Mouse (Mus musculus): ENCODE measurements around the gene Psors1c2. TPM values are rescaled to one million over a fixed set of nuclear protein-coding genes. Genes with fewer than 3 reads are reported as not detected.

Psors1c2 gene
- polyA plus RNA-seq, 1 experiment from 2014 or later: 1.3 TPM

DNA sequence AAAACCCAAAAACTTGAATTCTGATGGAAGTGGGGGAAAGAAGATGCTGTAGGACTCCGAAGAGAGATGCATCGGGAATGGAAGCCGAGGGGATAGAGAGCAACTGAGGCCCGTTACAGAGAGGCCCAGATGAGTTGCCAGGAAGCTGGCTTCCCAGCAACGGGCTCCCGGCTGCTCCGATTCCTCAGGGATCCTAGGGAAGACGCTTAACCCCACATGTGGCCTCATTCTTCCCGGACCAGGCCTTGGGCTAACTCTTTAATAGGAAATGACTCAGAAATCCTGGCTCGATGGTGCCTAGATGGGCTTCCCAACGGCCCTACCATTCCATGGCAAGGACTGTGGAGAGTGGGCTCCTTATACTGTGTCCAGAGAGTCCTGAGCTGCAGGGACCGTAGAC is 15.5 kb upstream of the Psors1c2 start:
- no peaks in the 10 kb centered on the region for H3K27me3 ChIP-seq
- peak overlapping the region; percentile 69 for H3K4me2 ChIP-seq
- peak overlapping the region; percentile 51 for H3K4me3 ChIP-seq (replicated peaks)
- no peaks in the 10 kb centered on the region for H3K9me3 ChIP-seq
- peaks cover 35% of the 10 kb centered on the region for H3K4me1 ChIP-seq (replicated peaks)
- no peak for ATAC-seq (ENCODE audit: insufficient number of reproducible peaks, insufficient read depth, low FRiP score, low TSS enrichment, low read depth)
- 11% methylated on average over 12 of the region's 12 CpGs for WGBS
- H3K36me3 ChIP-seq: peaks cover 46% of the 10 kb centered on the region
- H3K9ac ChIP-seq (replicated peaks): peak overlapping the region; percentile 61
- H3K27ac ChIP-seq: peak overlapping the region; percentile 64; the same call in 1 of the 2 replicates

DNA sequence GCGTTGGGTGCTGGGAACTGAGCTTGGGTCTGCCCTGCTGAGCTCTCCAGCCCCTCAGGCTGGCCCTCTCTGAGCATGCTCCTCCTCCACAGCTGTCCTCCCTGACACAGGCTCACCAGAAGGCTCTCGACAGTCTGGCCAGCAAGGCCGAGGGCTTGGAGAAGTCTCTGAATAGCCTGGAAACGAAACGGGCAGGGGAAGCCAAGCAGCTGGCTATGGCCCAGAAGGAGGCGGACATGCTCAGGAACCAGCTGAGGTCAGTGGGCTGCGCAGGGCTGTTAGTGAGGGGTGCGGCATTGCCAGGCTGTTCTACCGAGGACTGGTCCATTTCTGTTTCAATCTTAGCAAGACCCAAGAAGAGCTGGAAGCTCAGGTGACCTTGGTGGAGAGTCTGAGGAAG is 8.6 kb upstream of the Psors1c2 start:
- whole genome bisulfite sequencing: 86% methylated on average over 9 of the region's 9 CpGs
- no peaks in the 10 kb centered on the region for H3K27me3 ChIP-seq
- H3K4me3 ChIP-seq (replicated peaks): no peak overlapping the region
- H3K27ac ChIP-seq: no peak overlapping the region
- peaks cover 86% of the 10 kb centered on the region for H3K36me3 ChIP-seq
- no peak overlapping the region for H3K9ac ChIP-seq (replicated peaks)
- no peak for ATAC-seq (ENCODE audit: insufficient number of reproducible peaks, insufficient read depth, low FRiP score, low TSS enrichment, low read depth)
- no peaks in the 10 kb centered on the region for H3K4me1 ChIP-seq (replicated peaks)
- no peaks in the 10 kb centered on the region for H3K9me3 ChIP-seq
- H3K4me2 ChIP-seq: no peak overlapping the region

DNA sequence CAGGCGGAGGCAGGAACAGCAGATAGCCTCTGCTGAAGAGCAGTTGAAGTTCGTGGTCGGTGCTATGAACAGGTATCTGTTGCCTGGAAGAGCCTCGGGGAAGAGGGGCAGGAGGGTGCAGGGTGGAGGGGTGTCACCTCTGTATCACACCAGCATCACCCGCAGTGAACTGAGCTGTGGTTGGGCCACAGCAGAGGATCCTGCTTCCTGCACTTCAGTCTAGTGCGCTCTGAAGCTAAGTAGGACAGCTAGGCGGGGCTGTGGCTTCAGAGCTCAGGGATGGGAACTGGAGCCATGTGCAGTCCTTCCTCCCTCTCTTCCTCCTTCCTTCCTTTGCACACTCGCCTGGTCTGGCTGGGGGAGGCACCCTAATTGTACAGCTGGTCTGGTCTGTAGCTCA is 6.4 kb upstream of the Psors1c2 start:
- H3K4me1 ChIP-seq (replicated peaks): no peaks in the 10 kb centered on the region
- H3K9me3 ChIP-seq: no peaks in the 10 kb centered on the region
- no peak for ATAC-seq (ENCODE audit: insufficient number of reproducible peaks, insufficient read depth, low FRiP score, low TSS enrichment, low read depth)
- H3K4me3 ChIP-seq (replicated peaks): no peak overlapping the region
- no peaks in the 10 kb centered on the region for H3K27me3 ChIP-seq
- H3K36me3 ChIP-seq: peaks cover 86% of the 10 kb centered on the region
- no peak overlapping the region for H3K9ac ChIP-seq (replicated peaks)
- no peak overlapping the region for H3K4me2 ChIP-seq
- H3K27ac ChIP-seq: no peak overlapping the region
- WGBS: 79% methylated on average over 8 of the region's 8 CpGs

DNA sequence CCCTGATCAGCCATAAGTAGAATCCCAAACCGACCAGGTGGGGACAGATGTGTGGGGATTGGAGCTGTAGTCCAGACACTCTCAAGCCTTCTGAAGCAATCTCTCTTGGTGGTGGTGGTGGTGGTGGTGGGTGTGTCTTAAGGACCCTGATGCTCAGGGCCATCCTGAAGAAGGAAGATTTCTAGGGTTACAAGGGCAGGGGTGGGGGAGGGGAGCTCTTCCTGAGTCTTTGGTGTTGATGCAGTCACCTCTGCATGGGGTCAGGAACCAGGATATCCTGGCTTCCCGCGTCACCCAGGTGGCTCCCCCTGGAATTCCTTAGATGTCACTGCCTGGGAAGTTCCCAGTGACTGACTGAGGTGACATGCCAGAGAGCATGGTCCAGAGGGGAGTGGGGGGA is 641 bp upstream of the Psors1c2 start:
- H3K27ac ChIP-seq: no peak overlapping the region
- no peak for ATAC-seq (ENCODE audit: insufficient number of reproducible peaks, insufficient read depth, low FRiP score, low TSS enrichment, low read depth)
- H3K4me2 ChIP-seq: no peak overlapping the region
- no peaks in the 10 kb centered on the region for H3K9me3 ChIP-seq
- WGBS: 4% methylated on average over 3 of the region's 3 CpGs
- peaks cover 6% of the 10 kb centered on the region for H3K4me1 ChIP-seq (replicated peaks)
- H3K9ac ChIP-seq (replicated peaks): no peak overlapping the region
- H3K4me3 ChIP-seq (replicated peaks): no peak overlapping the region
- H3K36me3 ChIP-seq: peaks cover 37% of the 10 kb centered on the region
- H3K27me3 ChIP-seq: peaks cover 6% of the 10 kb centered on the region; the same call in 1 of the 2 replicates

DNA sequence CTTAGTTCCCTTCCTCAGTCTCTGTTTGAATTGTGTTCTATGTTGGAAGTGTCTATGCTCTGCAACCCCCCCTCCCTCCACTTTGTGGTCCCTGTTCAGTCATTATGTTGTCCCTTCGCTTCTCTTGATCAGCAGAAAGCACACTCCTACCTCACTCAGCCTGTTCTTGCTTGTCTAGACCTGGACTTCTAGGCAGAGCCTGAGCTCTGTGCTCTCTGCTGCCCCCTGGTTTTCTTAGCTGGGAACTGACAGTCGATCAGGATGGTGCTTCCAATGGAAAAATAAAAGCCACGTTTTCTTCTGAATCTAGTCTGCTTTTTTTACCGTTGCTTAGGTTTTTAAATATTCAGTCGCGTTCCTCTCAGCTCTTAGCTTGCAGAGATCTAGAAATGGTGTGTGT is 1.3 kb downstream of the Psors1c2 start:
- no peak for ATAC-seq (ENCODE audit: insufficient number of reproducible peaks, insufficient read depth, low FRiP score, low TSS enrichment, low read depth)

DNA sequence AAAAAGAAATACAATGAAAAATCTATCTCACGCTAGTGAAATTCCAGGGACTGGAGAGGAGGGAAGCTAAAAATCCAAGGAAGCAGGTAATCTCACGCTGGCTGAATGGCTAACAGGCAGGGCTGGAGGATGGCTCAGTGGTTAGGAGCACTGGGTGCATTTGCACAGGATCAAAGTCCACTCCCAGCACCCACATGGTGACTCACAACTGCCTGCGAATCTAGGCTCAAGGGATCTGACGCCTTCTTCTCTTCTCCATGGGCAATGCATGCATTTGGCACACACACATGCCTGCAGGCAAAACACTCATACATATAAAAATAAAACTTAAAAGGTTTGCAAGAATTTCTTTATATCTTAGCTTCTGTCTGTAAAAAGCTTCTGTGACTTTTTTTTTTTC is 4.4 kb downstream of the Psors1c2 start:
- no peak overlapping the region for H3K9ac ChIP-seq (replicated peaks)
- peaks cover 5% of the 10 kb centered on the region for H3K4me1 ChIP-seq (replicated peaks)
- no peaks in the 10 kb centered on the region for H3K36me3 ChIP-seq
- H3K4me2 ChIP-seq: no peak overlapping the region
- no peak overlapping the region for H3K4me3 ChIP-seq (replicated peaks)
- no peak for ATAC-seq (ENCODE audit: insufficient number of reproducible peaks, insufficient read depth, low FRiP score, low TSS enrichment, low read depth)
- H3K27me3 ChIP-seq: peaks cover 6% of the 10 kb centered on the region; the same call in 1 of the 2 replicates
- 80% methylated on average over 4 of the region's 4 CpGs for WGBS
- no peaks in the 10 kb centered on the region for H3K9me3 ChIP-seq
- no peak overlapping the region for H3K27ac ChIP-seq

More for the DNA sequence above, 1.3 kb downstream of the Psors1c2 start:
- WGBS: 13% methylated on average over 6 of the region's 6 CpGs
- Histone ChIP-seq H3K27me3 (peaks cover 6% of the 10 kb centered on the region; the same call in 1 of the 2 replicates), H3K4me2 (no peak overlapping the region), H3K27ac (no peak overlapping the region), H3K9ac (replicated peaks) (no peak overlapping the region), H3K36me3 (peaks cover 18% of the 10 kb centered on the region), H3K4me1 (replicated peaks) (peaks cover 6% of the 10 kb centered on the region), H3K4me3 (replicated peaks) (no peak overlapping the region), H3K9me3 (no peaks in the 10 kb centered on the region)

DNA sequence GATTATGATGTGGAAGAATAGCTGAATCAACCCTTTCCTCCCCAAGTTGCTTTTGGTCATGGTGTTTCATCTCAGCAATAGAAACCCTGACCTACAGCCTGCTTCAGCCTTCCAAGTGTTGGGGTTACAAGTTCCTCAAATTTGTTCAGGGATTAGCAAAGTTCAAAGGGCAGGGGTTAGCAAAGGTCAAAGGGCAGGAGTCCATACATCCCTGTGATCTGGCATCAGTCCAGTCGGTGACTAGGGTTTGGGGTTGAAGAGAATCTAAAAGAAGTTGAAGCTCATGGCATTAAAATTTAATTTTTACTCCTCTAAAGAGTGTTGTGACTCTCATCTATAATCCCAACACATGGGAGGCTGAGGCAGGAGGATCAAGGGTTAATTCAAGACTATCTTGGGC is 5.5 kb downstream of the Psors1c2 start:
- Histone ChIP-seq H3K4me2 (no peak overlapping the region), H3K36me3 (no peaks in the 10 kb centered on the region), H3K27me3 (no peaks in the 10 kb centered on the region; the same call in 1 of the 2 replicates), H3K27ac (no peak overlapping the region), H3K9ac (replicated peaks) (no peak overlapping the region), H3K4me1 (replicated peaks) (no peaks in the 10 kb centered on the region), H3K9me3 (no peaks in the 10 kb centered on the region), H3K4me3 (replicated peaks) (no peak overlapping the region)
- ATAC-seq (ENCODE audit: insufficient number of reproducible peaks, insufficient read depth, low FRiP score, low TSS enrichment, low read depth): no peak
- 80% methylated on average over 1 of the region's 1 CpGs for WGBS

DNA sequence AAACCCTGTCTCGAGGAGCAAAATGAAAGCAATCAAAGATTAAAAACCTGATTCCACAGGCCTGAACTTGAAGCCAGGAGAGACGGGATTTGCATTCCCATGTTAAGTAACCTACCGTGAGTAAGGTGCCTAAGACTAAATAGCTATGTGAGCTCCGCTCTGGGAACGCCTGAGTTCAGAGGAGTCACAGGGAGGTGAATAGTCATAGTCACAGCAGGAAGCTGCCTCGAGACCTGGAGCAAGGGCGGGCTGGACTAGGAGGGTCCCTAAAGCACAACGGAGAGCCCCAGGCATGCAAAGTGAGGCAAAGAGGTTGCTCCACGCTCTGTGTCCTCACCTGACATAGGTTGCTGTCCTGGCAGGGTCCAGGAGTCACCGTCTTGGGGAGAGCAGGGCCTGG is 6.5 kb downstream of the Psors1c2 start:
- Histone ChIP-seq H3K9me3 (no peaks in the 10 kb centered on the region), H3K4me2 (no peak overlapping the region), H3K9ac (replicated peaks) (no peak overlapping the region), H3K27ac (no peak overlapping the region), H3K27me3 (no peaks in the 10 kb centered on the region), H3K4me1 (replicated peaks) (no peaks in the 10 kb centered on the region), H3K4me3 (replicated peaks) (no peak overlapping the region), H3K36me3 (no peaks in the 10 kb centered on the region)
- no peak for ATAC-seq (ENCODE audit: insufficient number of reproducible peaks, insufficient read depth, low FRiP score, low TSS enrichment, low read depth)
- WGBS: 52% methylated on average over 10 of the region's 10 CpGs

DNA sequence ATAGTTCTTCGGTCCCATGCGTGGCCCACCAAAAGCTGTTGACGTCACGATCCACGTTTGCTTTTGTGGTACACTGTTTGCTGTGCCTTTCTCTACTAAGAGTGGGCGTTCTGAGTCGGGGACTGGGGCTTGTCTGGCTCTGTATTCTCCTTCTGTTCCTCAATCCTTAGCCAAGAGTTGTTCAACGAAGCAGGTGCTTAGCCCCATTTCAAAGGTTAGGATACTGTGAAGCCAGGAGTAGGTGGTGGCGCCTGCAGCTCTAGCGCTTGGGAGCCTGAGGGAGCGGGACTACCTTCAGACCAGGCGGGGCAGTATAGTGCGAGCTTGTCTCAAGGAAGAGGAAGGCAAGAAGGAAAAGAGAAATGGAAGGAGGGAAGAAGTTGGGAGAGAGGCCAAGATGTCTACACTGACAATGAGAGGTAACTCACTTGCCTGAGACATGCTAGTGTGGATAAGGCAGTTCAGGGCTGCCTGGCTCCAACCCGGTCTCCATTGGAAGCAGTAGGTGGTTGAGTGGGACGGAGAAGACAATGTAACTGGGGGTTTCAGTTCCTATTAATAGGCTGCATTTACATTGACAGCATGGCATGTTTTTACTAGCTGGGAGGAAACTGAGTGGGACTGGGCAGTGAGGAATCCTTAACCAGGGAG is 9.9 kb downstream of the Psors1c2 start:
- Histone ChIP-seq H3K9me3 (no peaks in the 10 kb centered on the region), H3K27me3 (no peaks in the 10 kb centered on the region), H3K27ac (no peak overlapping the region), H3K9ac (replicated peaks) (no peak overlapping the region), H3K4me3 (replicated peaks) (no peak overlapping the region), H3K36me3 (no peaks in the 10 kb centered on the region), H3K4me2 (no peak overlapping the region), H3K4me1 (replicated peaks) (no peaks in the 10 kb centered on the region)
- WGBS: 85% methylated on average over 15 of the region's 15 CpGs
- no peak for ATAC-seq (ENCODE audit: insufficient number of reproducible peaks, insufficient read depth, low FRiP score, low TSS enrichment, low read depth)

DNA sequence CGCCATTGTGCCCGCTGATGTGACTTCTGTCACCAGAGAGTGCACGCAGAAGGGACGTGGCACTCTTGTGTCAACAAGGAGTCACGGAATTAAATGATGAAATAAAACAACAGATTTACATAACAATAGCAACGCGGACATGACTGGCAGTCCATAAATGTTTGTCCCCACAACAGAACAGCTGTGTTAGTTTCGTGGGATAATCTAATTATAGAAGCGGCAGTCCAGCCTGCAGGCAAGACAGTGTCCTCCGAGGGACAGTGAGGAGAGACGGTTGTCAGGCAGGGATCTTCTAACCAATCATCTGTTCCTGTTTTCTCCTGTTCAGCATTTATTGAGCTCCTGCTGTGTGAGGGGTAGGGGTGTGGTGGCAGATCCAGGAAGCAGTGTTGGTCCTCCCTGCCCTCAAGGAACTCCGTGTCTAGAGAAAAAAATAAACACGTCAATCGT is 10.4 kb downstream of the Psors1c2 start:
- Histone ChIP-seq H3K27ac (no peak overlapping the region), H3K9me3 (no peaks in the 10 kb centered on the region), H3K9ac (replicated peaks) (no peak overlapping the region), H3K4me3 (replicated peaks) (no peak overlapping the region), H3K4me1 (replicated peaks) (no peaks in the 10 kb centered on the region), H3K4me2 (no peak overlapping the region), H3K36me3 (no peaks in the 10 kb centered on the region), H3K27me3 (no peaks in the 10 kb centered on the region)
- 65% methylated on average over 14 of the region's 14 CpGs for WGBS
- no peak for ATAC-seq (ENCODE audit: insufficient number of reproducible peaks, insufficient read depth, low FRiP score, low TSS enrichment, low read depth)

DNA sequence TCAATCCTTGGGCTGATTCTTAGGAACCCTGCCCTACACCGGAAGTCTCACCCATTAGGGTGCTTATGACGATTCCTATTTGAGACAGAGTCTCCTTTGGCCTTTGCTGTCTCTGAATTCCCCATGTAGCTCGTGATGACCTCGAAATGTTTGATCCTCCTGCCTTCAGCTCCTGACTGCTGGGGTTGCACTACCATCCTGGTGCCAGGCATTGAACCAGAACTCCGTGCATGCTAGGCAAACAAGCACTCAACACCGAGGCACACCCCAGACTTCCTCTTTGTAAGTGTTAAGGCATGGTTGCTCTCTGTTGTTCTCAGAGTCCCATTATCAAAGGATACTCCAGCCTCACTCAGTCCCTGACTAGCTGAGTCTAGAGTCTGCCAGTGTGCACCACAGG is 11.0 kb downstream of the Psors1c2 start:
- H3K36me3 ChIP-seq: no peaks in the 10 kb centered on the region
- no peak for ATAC-seq (ENCODE audit: insufficient number of reproducible peaks, insufficient read depth, low FRiP score, low TSS enrichment, low read depth)
- no peaks in the 10 kb centered on the region for H3K9me3 ChIP-seq
- H3K4me3 ChIP-seq (replicated peaks): no peak overlapping the region
- 84% methylated on average over 6 of the region's 6 CpGs for WGBS
- no peak overlapping the region for H3K27ac ChIP-seq
- no peaks in the 10 kb centered on the region for H3K4me1 ChIP-seq (replicated peaks)
- no peak overlapping the region for H3K9ac ChIP-seq (replicated peaks)
- no peaks in the 10 kb centered on the region for H3K27me3 ChIP-seq
- H3K4me2 ChIP-seq: no peak overlapping the region

DNA sequence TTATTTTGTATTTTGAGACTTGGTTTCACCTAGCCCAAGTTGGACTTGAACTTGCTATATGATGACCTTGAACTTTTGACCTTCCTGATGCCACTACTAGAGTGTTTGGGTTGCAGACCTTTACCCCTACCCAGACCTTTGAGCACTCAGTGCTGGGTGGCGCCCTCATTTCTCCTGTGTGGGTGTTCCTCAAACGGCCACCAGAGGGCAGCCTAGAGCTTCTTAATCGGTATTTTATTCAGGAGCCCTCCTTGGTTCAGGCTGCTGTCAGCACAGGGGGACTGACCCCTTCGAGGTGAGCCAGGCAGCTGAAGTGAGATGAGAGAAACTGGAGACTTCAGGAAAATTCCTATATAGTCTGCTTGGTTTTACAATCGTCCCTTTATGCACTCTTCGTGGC is 11.7 kb downstream of the Psors1c2 start:
- Histone ChIP-seq H3K4me2 (no peak overlapping the region), H3K9me3 (no peaks in the 10 kb centered on the region), H3K27me3 (no peaks in the 10 kb centered on the region), H3K4me3 (replicated peaks) (no peak overlapping the region), H3K4me1 (replicated peaks) (no peaks in the 10 kb centered on the region), H3K36me3 (no peaks in the 10 kb centered on the region), H3K27ac (no peak overlapping the region), H3K9ac (replicated peaks) (no peak overlapping the region)
- WGBS: 39% methylated on average over 6 of the region's 6 CpGs
- no peak for ATAC-seq (ENCODE audit: insufficient number of reproducible peaks, insufficient read depth, low FRiP score, low TSS enrichment, low read depth)

All from limb, embryonic 12.5 days (tissue).